Mouse (Mus musculus): ENCODE measurements around the gene Edc3.

- TF ChIP-seq POLR2A (IDR thresholded peaks at IDR 0.05; ENCODE audit: extremely low read depth, insufficient read depth, low read length): peak; percentile 75
- no peak for TF ChIP-seq CTCF (IDR thresholded peaks at IDR 0.05; ENCODE audit: low read depth, low read length)
These were observed 56.6 kb downstream of the Edc3 start for GRCm38 (mm10) chr9:57764974-57765363.

All from liver, adult 2 months (tissue).